Mouse (Mus musculus): Measurements from ENCODE around the gene Mroh2b. TPM values are rescaled to one million over a fixed set of nuclear protein-coding genes. Genes with fewer than 3 reads are reported as not detected.

Gene Mroh2b
- not detected in 2 replicates for polyA plus RNA-seq (2015; fragmentation: Nextera tagmentation; extraction: Ambion mirVana)

DNA sequence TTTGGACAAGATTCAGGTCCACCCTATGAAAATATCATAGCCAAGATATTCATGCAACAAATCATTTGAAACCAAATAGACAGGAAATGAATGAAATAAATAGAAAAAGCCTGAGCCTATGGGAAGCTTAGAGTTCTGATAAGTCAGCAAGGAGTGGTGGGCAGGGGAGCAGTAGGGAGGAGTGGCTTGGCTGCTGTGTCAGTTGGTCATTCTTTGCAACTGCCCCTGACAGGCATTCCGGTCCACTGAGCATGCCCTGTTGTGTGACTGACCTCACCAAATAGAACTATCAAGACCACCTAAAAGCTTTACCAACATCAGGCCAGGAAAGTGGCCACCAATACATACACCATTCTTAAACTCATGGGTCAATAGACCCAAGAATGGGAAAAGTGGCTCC, at the start of gene Mroh2b:
TSS of gene Mroh2b (plus strand) at position 301 of the 400 bp plus-strand sequence.
- Histone ChIP-seq H3K27me3 (no peaks in the 10 kb centered on the region), H3K4me3 (no peak within 1 kb of the TSS), H3K9me3 (no peaks in the 10 kb centered on the region), H3K4me1 (no peaks in the 10 kb centered on the region), H3K27ac (no peak within 1 kb of the TSS), H3K4me2 (no peak within 1 kb of the TSS), H3K36me3 (no peaks in the 10 kb centered on the region), H3K9ac (no peak within 1 kb of the TSS)
- no peak for ATAC-seq (ENCODE audit: borderline replicate concordance, extremely low read depth, low FRiP score, low TSS enrichment)
- 91% methylated on average over 1 of the region's 1 CpGs for WGBS

DNA sequence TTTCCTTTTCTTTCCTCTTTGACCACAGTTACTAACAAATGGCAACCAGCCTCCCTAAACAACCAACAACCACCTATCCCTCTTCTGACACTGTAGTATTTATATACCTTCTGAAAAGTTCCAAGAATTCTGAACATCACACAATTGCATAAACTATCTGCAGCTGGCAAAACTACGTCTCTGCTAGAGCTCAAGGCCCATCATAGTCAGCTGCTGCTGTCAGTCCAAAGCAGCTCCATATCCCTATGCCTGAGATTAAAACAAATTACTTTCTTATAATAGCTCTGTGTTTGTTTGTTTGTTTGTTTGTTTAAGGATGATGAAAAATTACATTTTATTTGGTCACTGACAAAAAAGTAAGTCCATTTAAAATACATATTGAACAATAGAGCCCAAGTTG, 48.5 kb upstream of the Mroh2b start:
- Histone ChIP-seq H3K4me2 (no peak overlapping the region), H3K4me3 (no peak overlapping the region), H3K9me3 (no peaks in the 10 kb centered on the region), H3K27ac (no peak overlapping the region), H3K9ac (no peak overlapping the region), H3K27me3 (no peaks in the 10 kb centered on the region), H3K36me3 (no peaks in the 10 kb centered on the region), H3K4me1 (no peaks in the 10 kb centered on the region)
- ATAC-seq (ENCODE audit: borderline replicate concordance, extremely low read depth, low FRiP score, low TSS enrichment), result no peak
- 67% methylated on average over 1 of the region's 1 CpGs for WGBS

DNA sequence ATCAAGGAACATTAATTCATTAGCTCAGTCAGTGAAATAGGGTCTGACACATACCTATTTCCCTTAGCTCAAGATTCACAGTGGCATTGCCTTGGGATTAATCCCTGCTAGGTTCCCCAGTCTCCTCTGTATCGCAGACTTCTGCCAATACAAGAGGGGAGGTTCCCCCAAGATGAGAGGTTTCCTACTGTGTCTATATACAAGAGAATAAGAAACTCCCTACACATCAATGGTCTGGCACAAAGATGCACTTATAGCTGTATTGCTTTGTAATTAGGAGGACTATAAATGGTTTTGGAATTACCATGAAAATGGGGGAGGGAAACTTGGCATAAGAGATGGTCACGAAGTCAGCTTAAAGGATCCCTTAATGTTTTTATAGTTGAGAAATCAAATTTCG, 3.6 kb upstream of the Mroh2b start:
- no peaks in the 10 kb centered on the region for H3K36me3 ChIP-seq
- H3K4me3 ChIP-seq, result no peak overlapping the region
- no peak overlapping the region for H3K4me2 ChIP-seq
- no peaks in the 10 kb centered on the region for H3K9me3 ChIP-seq
- no peak overlapping the region for H3K27ac ChIP-seq
- no peaks in the 10 kb centered on the region for H3K27me3 ChIP-seq
- ATAC-seq (ENCODE audit: borderline replicate concordance, extremely low read depth, low FRiP score, low TSS enrichment), result no peak
- 76% methylated on average over 3 of the region's 3 CpGs for WGBS
- H3K4me1 ChIP-seq, result no peaks in the 10 kb centered on the region
- no peak overlapping the region for H3K9ac ChIP-seq

DNA sequence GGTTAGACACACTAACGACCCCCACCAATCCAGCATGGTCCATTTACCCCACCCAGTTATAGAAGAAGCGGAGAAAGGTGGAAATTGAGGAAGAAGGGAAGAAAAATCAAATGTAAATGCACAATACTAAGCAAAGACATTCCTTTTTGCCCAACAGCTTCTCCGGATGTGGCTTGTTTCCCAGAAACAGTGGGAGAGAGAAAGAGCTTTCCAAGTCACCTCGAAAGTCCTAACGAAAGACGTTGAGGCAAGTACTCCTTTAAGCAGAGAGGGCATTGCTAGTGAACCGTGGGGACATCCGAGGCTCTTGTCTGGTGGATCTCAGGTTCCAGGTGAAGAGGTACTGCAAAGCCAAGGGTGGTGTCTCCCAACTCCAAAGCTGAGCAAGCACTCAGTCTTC, 36.2 kb downstream of the Mroh2b start:
- Histone ChIP-seq H3K9me3 (no peaks in the 10 kb centered on the region), H3K36me3 (no peaks in the 10 kb centered on the region), H3K4me2 (no peak overlapping the region), H3K27ac (no peak overlapping the region), H3K4me3 (no peak overlapping the region), H3K9ac (no peak overlapping the region), H3K4me1 (no peaks in the 10 kb centered on the region), H3K27me3 (no peaks in the 10 kb centered on the region)
- WGBS, result 89% methylated on average over 8 of the region's 8 CpGs
- ATAC-seq (ENCODE audit: borderline replicate concordance, extremely low read depth, low FRiP score, low TSS enrichment), result no peak

DNA sequence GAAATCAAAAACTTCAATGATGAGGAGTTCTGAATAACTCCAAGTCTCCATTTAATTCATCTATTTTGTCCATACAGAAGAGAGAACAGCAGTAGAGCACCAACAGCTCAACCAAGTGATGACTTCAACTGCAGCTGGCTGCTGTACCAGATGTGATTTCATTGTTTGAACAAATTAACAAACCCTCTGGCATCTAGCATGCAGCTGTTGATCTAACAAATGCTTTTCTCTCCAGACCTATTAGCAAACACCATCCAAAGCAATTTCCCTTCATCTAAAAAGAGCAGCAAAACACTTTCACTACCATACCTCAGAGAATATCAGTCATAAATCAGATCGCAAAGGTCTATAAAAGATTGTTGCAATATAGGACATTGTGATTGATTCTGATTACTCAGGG, 74.8 kb downstream of the Mroh2b start:
- Histone ChIP-seq H3K4me2 (no peak overlapping the region), H3K9ac (no peak overlapping the region), H3K4me3 (no peak overlapping the region), H3K27ac (no peak overlapping the region), H3K4me1 (no peaks in the 10 kb centered on the region), H3K9me3 (no peaks in the 10 kb centered on the region), H3K36me3 (no peaks in the 10 kb centered on the region), H3K27me3 (no peaks in the 10 kb centered on the region)
- no peak for ATAC-seq (ENCODE audit: borderline replicate concordance, extremely low read depth, low FRiP score, low TSS enrichment)
- WGBS, result 85% methylated on average over 1 of the region's 1 CpGs

DNA sequence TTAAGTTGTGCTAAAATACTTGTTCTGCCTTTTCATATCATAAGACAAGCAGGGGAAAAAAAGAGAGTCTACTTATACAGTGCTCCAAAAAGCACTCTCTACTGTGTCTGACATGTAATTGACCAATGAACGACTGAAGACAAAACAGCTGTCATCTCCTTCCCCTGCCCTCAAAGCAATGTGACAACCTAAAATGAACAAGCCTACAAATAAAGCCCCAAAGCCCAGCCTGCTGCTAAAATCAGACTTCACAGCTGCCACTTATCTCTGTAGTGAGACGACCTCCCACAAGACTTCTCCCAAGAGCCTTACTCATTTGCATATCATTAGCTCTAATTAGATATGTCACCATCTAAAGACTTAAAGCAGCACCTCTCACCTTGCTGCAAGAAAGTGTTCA, 104.4 kb downstream of the Mroh2b start:
- H3K4me2 ChIP-seq, result no peak overlapping the region
- no peak for ATAC-seq (ENCODE audit: borderline replicate concordance, extremely low read depth, low FRiP score, low TSS enrichment)
- no peaks in the 10 kb centered on the region for H3K4me1 ChIP-seq
- no peaks in the 10 kb centered on the region for H3K27me3 ChIP-seq
- no peak overlapping the region for H3K4me3 ChIP-seq
- H3K27ac ChIP-seq, result no peak overlapping the region
- no peaks in the 10 kb centered on the region for H3K36me3 ChIP-seq
- H3K9me3 ChIP-seq, result no peaks in the 10 kb centered on the region
- WGBS, result 41% methylated on average over 2 of the region's 2 CpGs
- H3K9ac ChIP-seq, result no peak overlapping the region

DNA sequence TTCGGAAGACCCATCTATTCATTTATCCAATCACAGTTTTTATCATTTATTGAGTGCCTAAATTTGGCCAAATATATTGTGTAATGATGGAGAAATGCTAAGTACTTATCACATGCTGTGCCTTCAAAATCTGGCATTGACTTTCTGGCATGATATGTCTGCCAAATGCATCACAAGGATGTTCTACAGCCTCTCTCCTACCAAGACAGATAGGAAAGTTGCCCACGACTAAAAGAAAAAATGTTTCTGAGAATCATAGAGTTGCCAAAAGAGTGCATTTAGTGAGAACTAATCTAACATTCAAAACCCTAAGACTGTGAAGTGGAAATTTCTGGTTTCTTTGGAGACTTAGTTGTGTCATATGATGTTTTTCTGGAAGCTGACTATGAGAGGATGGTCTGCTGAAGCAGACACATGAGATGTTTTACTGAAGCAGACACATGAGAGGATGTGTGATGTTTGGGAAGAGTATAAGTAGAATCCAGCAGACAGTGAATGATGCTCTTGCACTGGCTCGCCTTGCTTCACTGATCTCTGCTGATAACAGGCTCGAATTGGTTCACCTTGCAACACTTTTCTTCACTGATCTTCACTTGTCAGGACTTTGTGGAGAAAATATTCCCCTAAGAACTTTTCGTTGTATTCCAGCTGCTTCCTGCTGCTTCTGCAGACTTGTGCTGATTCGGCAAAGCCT, 105.1 kb downstream of the Mroh2b start:
- WGBS, result 76% methylated on average over 6 of the region's 6 CpGs
- H3K27ac ChIP-seq, result no peak overlapping the region
- H3K9ac ChIP-seq, result no peak overlapping the region
- H3K27me3 ChIP-seq, result no peaks in the 10 kb centered on the region
- H3K9me3 ChIP-seq, result no peaks in the 10 kb centered on the region
- ATAC-seq (ENCODE audit: borderline replicate concordance, extremely low read depth, low FRiP score, low TSS enrichment), result no peak
- H3K4me2 ChIP-seq, result no peak overlapping the region
- H3K4me3 ChIP-seq, result no peak overlapping the region
- H3K4me1 ChIP-seq, result no peaks in the 10 kb centered on the region
- no peaks in the 10 kb centered on the region for H3K36me3 ChIP-seq

DNA sequence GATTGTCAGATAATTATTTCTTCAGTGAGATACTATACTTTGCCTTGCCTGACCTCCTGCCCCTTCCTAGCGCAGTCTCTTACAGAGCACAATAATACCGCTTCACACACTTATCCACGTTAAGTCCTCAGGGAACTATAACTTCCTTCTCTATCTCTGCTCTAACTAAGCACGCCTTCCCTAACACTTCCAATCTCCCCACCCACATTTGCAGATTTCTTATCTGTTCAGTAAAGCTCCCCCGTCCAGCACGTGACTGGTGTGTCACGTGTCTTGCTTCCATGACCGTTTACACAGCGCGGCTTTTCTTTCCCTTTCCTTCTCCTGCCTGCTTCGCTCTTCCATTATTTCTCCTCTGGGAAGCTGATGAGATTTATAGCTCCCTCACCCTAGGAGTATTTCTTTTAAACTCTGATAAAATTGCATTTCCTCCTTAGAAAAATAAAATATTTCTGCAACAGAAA, 111.1 kb downstream of the Mroh2b start:
- H3K9ac ChIP-seq, result no peak overlapping the region
- H3K4me1 ChIP-seq, result no peaks in the 10 kb centered on the region
- no peak for ATAC-seq (ENCODE audit: borderline replicate concordance, extremely low read depth, low FRiP score, low TSS enrichment)
- no peaks in the 10 kb centered on the region for H3K36me3 ChIP-seq
- H3K27me3 ChIP-seq, result no peaks in the 10 kb centered on the region
- H3K4me3 ChIP-seq, result no peak overlapping the region
- no peak overlapping the region for H3K27ac ChIP-seq
- WGBS, result 55% methylated on average over 11 of the region's 11 CpGs
- no peaks in the 10 kb centered on the region for H3K9me3 ChIP-seq
- no peak overlapping the region for H3K4me2 ChIP-seq

Other genes starting within 250 kb of the Mroh2b start
- not detected in 2 replicates for gene C6, start 171.6 kb upstream of the Mroh2b start, polyA plus RNA-seq (2015; fragmentation: Nextera tagmentation; extraction: Ambion mirVana)
- 0.12 and 0.15 TPM in 2 replicates for gene C7, start 165.0 kb downstream of the Mroh2b start, polyA plus RNA-seq (2015; fragmentation: Nextera tagmentation; extraction: Ambion mirVana)
- 1.6 and 2.0 TPM in 2 replicates for gene Card6, start 209.8 kb downstream of the Mroh2b start, polyA plus RNA-seq (2015; fragmentation: Nextera tagmentation; extraction: Ambion mirVana)
- 469 and 494 TPM in 2 replicates for gene Rpl37, start 217.9 kb downstream of the Mroh2b start, polyA plus RNA-seq (2015; fragmentation: Nextera tagmentation; extraction: Ambion mirVana)
- gene Prkaa1, start 245.1 kb downstream of the Mroh2b start, polyA plus RNA-seq (2015; fragmentation: Nextera tagmentation; extraction: Ambion mirVana), result 17.7 and 18.4 TPM in 2 replicates

Data from lung, embryonic 15.5 days (tissue).